Mouse (Mus musculus) C2C12 (cell line): ENCODE results near the gene Zfp827.

Experiments used
- CTCF ChIP-seq: IDR thresholded peaks from one replicate; pipeline ENCODE4 v1.5.1; 2011; ENCODE audit not compliant: control insufficient read depth, insufficient read depth, insufficient read length
- FOSL1 ChIP-seq: IDR thresholded peaks from one replicate; pipeline ENCODE4 v1.8.0; 2011; ENCODE audit warnings: mild to moderate bottlenecking, low read length; ENCODE audit not compliant: poor library complexity, insufficient read depth, severe bottlenecking
- MAX ChIP-seq: IDR thresholded peaks from one replicate; pipeline ENCODE4 v1.6.1; 2011; ENCODE audit warnings: mild to moderate bottlenecking, control low read depth
- MYOG ChIP-seq: IDR thresholded peaks from one replicate; pipeline ENCODE4 v1.6.1; 2011; ENCODE audit not compliant: control insufficient read depth, insufficient read length; ENCODE audit errors: extremely low read depth

- TF ChIP-seq CTCF (no peak), MYOG (no peak), MAX (no peak), FOSL1 (no peak)
Observed at GRCm38 (mm10) chr8:79208181-79208580, 179.9 kb downstream of the Zfp827 start.
